Mouse (Mus musculus): ENCODE measurements at regions not wholly inside any gene's neighbourhood (a gene's known extent, or its start where the extent isn't known, plus 50 kb on each side); places are given as distances from the start of the nearest gene placed in this dataset.

GRCm38 (mm10) chr1:184140486-184140885, 106.4 kb upstream of the 1700056E22Rik start:
- DNase-seq (ENCODE audit: low spot score) = no peak

- peak; percentile 32 for DNase-seq (ENCODE audit: low spot score)
Measured at GRCm38 (mm10) chr1:184140082-184140481, 106.0 kb upstream of the 1700056E22Rik start.

- DNase-seq (ENCODE audit: low spot score) = no peak
Measured at GRCm38 (mm10) chr1:184138661-184139060, 104.6 kb upstream of the 1700056E22Rik start.

GRCm38 (mm10) chr1:184130897-184131296, 96.8 kb upstream of the 1700056E22Rik start:
- no peak for DNase-seq (ENCODE audit: low spot score)

GRCm38 (mm10) chr1:184127321-184127720, 93.2 kb upstream of the 1700056E22Rik start:
- DNase-seq (ENCODE audit: low spot score) = no peak

GRCm38 (mm10) chr1:184126909-184127308, 92.8 kb upstream of the 1700056E22Rik start:
- no peak for DNase-seq (ENCODE audit: low spot score)
